Mouse (Mus musculus) layer of hippocampus, adult 8-10 months (tissue): ENCODE results near the gene Actr10. TPM values are rescaled to one million over a fixed set of nuclear protein-coding genes. Genes with fewer than 3 reads are reported as not detected.

Experiments used
- DNase-seq, 2 experiments: peaks; one replicate each; pipeline ENCODE4 v3.0.0; 2022; ENCODE audit warnings: low spot score in 2 of 2
- total RNA-seq, 4 experiments: library from RNA; stranded (reverse); gene quantifications; 2 replicates each; pipeline ENCODE4 v1.2.4; 2022

Gene Actr10
- 100 to 1,000 TPM; 148 to 170 (median 156) TPM for total RNA-seq

- peak; percentile 86 to 89 for DNase-seq
These were observed at the start of gene Actr10 for GRCm38 (mm10) chr12:70937571-70938384. Gene Actr10, plus strand, starts transcription at chr12:70937857.

GRCm38 (mm10) chr12:70890405-70890804 is 47.3 kb upstream of the Actr10 start:
- DNase-seq, result no peak

- no peak for DNase-seq
These were observed 46.7 kb upstream of the Actr10 start for GRCm38 (mm10) chr12:70890874-70891470.

- DNase-seq, result no peak
These were observed 42.4 kb upstream of the Actr10 start for GRCm38 (mm10) chr12:70895275-70895674.

GRCm38 (mm10) chr12:70896068-70896467 is 41.6 kb upstream of the Actr10 start:
- DNase-seq, result no peak

DNA sequence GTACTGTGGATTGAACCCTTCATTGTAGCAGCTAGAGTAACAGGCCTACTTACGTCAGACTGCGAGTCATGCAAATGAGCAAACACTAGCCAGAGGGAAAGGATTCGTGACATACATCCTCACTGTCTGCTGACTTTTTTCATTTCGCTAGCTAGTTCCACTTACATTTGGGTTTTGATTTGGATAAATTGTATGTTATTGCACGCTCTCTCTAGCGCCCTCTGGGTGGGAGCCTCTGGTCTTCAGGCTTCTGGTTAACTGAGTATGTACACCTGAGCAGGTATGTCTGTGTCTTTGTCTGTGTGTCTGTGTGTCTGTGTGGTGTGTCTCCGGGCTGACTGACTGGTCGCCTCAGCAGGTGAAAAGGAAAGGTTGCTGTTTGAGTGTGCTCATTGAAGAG is 40.2 kb upstream of the Actr10 start:
- no peak for DNase-seq

GRCm38 (mm10) chr12:70898450-70898849 is 39.2 kb upstream of the Actr10 start:
- DNase-seq, result no peak

GRCm38 (mm10) chr12:70904471-70904870 is 33.2 kb upstream of the Actr10 start:
- no peak for DNase-seq

DNA sequence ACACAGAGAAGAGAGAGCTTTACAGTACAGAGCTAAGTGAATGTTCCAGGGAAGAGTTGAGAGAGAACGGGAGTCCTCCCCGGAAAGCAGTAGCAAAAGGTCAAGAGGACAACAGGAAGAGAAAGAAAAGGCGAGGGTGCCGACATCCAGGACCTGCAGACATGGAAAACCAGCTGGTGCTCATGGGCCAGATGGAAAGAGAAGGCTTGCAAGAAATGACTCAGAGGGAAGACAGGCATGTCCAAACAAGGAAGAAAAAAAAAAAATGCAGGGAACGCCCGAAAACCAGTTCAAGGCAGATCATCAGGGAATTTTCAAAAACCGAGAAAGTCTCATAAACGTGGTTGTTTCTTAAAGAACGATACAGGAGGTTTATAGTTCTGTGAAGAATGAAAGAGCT is 30.8 kb upstream of the Actr10 start:
- DNase-seq, result no peak

GRCm38 (mm10) chr12:70907651-70908050 is 30.0 kb upstream of the Actr10 start:
- DNase-seq, result no peak

GRCm38 (mm10) chr12:70908076-70908475 is 29.6 kb upstream of the Actr10 start:
- no peak for DNase-seq

DNA sequence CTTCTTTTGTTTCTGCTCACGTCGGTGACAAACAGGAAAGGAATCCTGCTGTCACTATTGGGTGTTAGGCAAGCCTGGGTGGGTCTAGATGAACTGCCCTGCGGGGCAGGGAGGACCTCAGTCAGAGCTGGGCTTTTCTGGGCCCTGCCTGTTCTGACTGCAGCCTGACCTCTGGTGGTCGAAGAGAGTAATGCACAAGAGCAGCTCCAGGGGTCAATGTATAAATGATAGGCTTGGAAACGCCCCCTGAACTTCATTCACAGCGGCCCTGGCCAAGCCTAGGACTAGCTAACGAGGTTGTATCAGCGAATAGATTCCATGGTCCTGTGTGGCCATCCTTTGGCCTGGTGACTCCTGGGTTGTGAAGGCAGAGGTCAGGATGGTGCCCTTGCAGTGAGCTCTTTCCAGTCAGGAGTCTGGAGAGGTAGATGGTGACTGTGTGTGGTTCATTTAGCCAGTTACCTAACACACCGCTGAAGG is 27.4 kb upstream of the Actr10 start:
- peak; percentile 49 to 75 for DNase-seq

DNA sequence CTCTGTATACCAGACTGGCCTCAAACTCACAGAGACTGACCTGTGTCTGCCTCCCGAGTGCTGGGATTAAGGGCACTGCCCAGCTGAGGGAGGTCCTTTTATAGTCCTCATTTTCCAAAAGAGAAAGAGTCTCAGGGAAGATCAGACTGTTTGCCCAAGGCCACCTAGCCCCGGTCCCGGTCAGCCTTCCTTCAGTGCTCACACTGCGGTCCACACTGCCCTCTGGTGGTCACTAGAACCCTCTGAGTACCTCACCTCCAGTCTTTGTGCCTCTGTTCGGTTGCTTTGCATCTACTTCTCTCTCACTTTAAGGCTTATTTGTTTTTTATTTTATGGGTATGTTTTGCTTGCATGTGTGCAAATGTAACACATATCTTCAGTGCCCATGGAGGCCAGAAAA is 26.6 kb upstream of the Actr10 start:
- DNase-seq, result peak; percentile 60 to 75

- DNase-seq, result no peak
These were observed 25.8 kb upstream of the Actr10 start for GRCm38 (mm10) chr12:70911676-70912379.

DNA sequence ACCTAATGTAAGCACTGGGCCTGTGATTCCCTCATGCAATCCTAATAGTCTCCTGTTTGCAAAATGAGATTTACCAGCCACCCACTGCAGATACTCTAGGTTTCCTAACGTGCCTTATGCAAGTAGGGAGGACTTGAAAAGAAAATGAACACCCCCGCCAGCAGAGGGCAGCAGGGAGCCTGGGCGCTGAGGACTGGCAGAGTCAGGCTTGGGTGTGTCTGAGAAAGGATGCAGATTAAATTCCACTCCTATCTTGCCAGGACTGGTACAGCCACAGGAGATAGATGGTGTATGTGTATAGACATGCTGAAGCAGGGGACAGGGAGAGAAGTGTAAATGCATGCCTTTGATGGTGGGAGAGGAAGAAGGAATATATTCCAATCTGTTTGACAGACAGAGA is 24.2 kb upstream of the Actr10 start:
- peak in 1 of 2 experiments; percentile 51 for DNase-seq

- peak in 1 of 2 experiments; percentile 50 for DNase-seq
These were observed 23.3 kb upstream of the Actr10 start for GRCm38 (mm10) chr12:70914387-70914786.

- DNase-seq, result no peak
These were observed 7.9 kb upstream of the Actr10 start for GRCm38 (mm10) chr12:70929781-70930180.

GRCm38 (mm10) chr12:70937150-70937549 is 507 bp upstream of the Actr10 start:
- no peak for DNase-seq

DNA sequence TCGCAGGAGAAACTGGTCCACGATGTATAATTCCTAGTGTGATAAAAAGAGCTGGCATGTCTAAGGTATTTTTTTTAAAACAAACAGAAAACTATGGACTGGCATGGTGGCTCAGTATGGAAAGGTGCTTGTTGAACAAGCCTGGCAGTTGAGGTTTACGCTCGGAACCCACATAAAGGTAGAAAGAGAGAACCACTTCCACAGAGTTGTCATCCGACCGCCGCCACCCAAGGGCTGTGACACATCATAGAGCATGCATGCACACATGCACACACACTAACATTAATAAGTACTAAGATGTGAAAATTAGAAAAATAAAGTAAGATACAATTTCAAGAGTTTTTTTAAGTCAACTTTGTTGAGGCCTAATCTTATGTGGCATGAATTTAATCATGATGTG is 3.1 kb downstream of the Actr10 start:
- DNase-seq, result no peak

DNA sequence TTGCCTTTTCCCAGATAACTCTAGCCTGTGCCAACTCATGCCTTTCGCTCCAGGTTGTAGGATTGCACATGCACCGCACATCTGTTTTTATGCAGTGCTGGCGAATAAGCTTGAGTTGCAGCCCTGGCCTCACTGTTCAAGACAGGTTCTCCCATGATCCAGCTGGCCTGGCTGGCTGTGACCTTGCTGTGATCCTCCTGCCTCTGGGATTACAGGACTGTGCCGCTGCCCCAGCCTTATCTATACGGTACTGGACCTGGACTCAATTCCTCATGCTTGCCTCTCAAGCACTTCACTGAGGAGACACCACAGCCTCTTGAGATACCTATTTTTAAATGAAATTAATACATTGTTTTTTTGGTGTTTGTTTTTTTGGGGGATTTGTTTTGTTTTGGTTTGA is 6.5 kb downstream of the Actr10 start:
- DNase-seq, result no peak

DNA sequence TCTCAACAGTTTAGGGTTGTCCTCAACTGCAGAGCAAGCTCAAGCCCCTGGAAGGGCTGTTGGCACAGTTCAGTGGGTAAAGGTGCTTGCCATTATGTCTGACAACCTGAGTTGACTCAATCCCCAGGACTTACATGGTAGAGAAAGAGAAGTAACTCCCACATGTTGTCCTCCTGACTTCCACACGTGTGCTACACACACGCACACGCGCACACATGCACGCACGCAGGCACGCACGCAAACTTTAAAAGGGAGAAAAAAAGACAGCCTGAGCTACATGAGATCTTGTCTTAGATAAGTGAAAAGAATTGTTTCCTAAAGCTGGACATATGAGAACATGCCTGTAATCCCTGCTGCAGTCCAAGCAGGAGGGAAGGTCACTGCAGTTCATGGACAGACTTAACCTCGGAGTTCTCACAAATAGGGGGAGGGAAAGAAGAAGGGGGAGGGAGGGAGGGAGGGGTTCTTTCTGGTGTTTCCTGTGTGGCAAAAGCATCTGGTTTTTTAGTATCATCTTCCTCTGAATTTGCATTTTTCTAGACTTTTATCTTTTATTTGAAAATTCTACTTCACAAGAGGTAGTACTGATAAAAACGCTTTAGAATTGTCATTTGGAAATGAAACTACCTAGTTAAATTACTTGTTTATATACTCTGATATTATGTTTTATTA is 9.1 kb downstream of the Actr10 start:
- DNase-seq, result no peak

- DNase-seq, result no peak
These were observed 21.0 kb downstream of the Actr10 start for GRCm38 (mm10) chr12:70958640-70959039.
